Mouse (Mus musculus) CD4-positive, CD25-positive, alpha-beta regulatory T cell, adult 4 months (primary cell): ENCODE measurements around the gene Ube3b. TPM values are rescaled to one million over a fixed set of nuclear protein-coding genes. Genes with fewer than 3 reads are reported as not detected.
A peak's percentile ranks its signal among the peaks of the same experiment; 100 is the strongest.

Source experiments
- ATAC-seq: one replicate; pipeline ENCODE4 v1.8.0; 2017
- polyA plus RNA-seq, 2 experiments: library from polyadenylated mRNA; unstranded; fragments of 100-300 nt; shearing (Covaris generic); gene quantifications; one replicate each; pipeline ENCODE4 v1.2.1; 2017

Gene Ube3b
- polyA plus RNA-seq, 2 experiments from 2014 or later: 28.8 to 44.7 TPM

GRCm38 (mm10) chr5:114374409-114375213, 5.8 kb upstream of the Ube3b start:
- no peak for ATAC-seq

- peak; percentile 71 for ATAC-seq
These were observed 2.1 kb upstream of the Ube3b start for GRCm38 (mm10) chr5:114378177-114378920.

GRCm38 (mm10) chr5:114378936-114379335, 1.5 kb upstream of the Ube3b start:
- no peak for ATAC-seq

- ATAC-seq: peak; percentile 35
These were observed 644 bp upstream of the Ube3b start for GRCm38 (mm10) chr5:114379763-114380162.

GRCm38 (mm10) chr5:114381013-114381351, 575 bp downstream of the Ube3b start:
- ATAC-seq: peak; percentile 9

GRCm38 (mm10) chr5:114383184-114383904, 2.9 kb downstream of the Ube3b start:
- no peak for ATAC-seq

- ATAC-seq: no peak
These were observed 4.0 kb downstream of the Ube3b start for GRCm38 (mm10) chr5:114384448-114384847.

GRCm38 (mm10) chr5:114393169-114393568, 12.8 kb downstream of the Ube3b start:
- no peak for ATAC-seq

- ATAC-seq: no peak
These were observed 26.2 kb downstream of the Ube3b start for GRCm38 (mm10) chr5:114406592-114406991.

GRCm38 (mm10) chr5:114407269-114407668, 26.9 kb downstream of the Ube3b start:
- ATAC-seq: no peak

- no peak for ATAC-seq
These were observed 27.4 kb downstream of the Ube3b start for GRCm38 (mm10) chr5:114407810-114408209.

- no peak for ATAC-seq
These were observed 28.4 kb downstream of the Ube3b start for GRCm38 (mm10) chr5:114408846-114409245.

- ATAC-seq: no peak
These were observed 30.0 kb downstream of the Ube3b start for GRCm38 (mm10) chr5:114410429-114410828.

GRCm38 (mm10) chr5:114412361-114412998, 32.1 kb downstream of the Ube3b start:
- no peak for ATAC-seq

- ATAC-seq: no peak
These were observed 32.8 kb downstream of the Ube3b start for GRCm38 (mm10) chr5:114413067-114413735.

- no peak for ATAC-seq
These were observed 35.2 kb downstream of the Ube3b start for GRCm38 (mm10) chr5:114415606-114416005.

- no peak for ATAC-seq
These were observed 36.4 kb downstream of the Ube3b start for GRCm38 (mm10) chr5:114416855-114417254.

- ATAC-seq: no peak
These were observed 38.1 kb downstream of the Ube3b start for GRCm38 (mm10) chr5:114418541-114418940.

GRCm38 (mm10) chr5:114421561-114422298, 41.3 kb downstream of the Ube3b start:
- no peak for ATAC-seq

- no peak for ATAC-seq
These were observed 42.2 kb downstream of the Ube3b start for GRCm38 (mm10) chr5:114422591-114422990.

- ATAC-seq: no peak
These were observed 43.6 kb downstream of the Ube3b start for GRCm38 (mm10) chr5:114423961-114424360.
